Mouse (Mus musculus) midbrain, embryonic 12.5 days (tissue): ENCODE measurements around the gene Cacna1c. TPM values are rescaled to one million over a fixed set of nuclear protein-coding genes. Genes with fewer than 3 reads are reported as not detected.

Experiments used
- ATAC-seq: fragments of 200-750 bp; cut with Nextera tagmentation; 2 replicates; pipeline ENCODE4 v1.8.0; 2017; ENCODE audit warnings: low read depth, moderate TSS enrichment, moderate library complexity; ENCODE audit not compliant: low FRiP score
- H3K27ac ChIP-seq: fragments of 300-500 bp; sonication (generic); replicated peaks from 2 replicates; pipeline ENCODE4 v1.5.1; 2016; ENCODE audit warnings: mild to moderate bottlenecking
- H3K27me3 ChIP-seq: fragments of 300-500 bp; sonication (generic); 2 replicates; pipeline ENCODE4 v1.6.1; 2016; ENCODE audit warnings: mild to moderate bottlenecking
- H3K36me3 ChIP-seq: fragments of 300-500 bp; sonication (generic); 2 replicates; pipeline ENCODE4 v1.6.1; 2016
- H3K4me1 ChIP-seq: fragments of 300-500 bp; sonication (generic); 2 replicates; pipeline ENCODE4 v1.6.1; 2016
- H3K4me2 ChIP-seq: fragments of 300-500 bp; sonication (generic); replicated peaks from 2 replicates; pipeline ENCODE4 v1.6.1; 2016; ENCODE audit warnings: mild to moderate bottlenecking, moderate library complexity
- H3K4me3 ChIP-seq: fragments of 300-500 bp; sonication (generic); 2 replicates; pipeline ENCODE4 v1.5.1; 2016; ENCODE audit warnings: mild to moderate bottlenecking
- H3K9ac ChIP-seq: fragments of 300-500 bp; sonication (generic); replicated peaks from 2 replicates; pipeline ENCODE4 v1.6.1; 2016; ENCODE audit warnings: mild to moderate bottlenecking, moderate library complexity
- H3K9me3 ChIP-seq: fragments of 300-500 bp; sonication (generic); 2 replicates; pipeline ENCODE4 v1.6.1; 2016; ENCODE audit warnings: mild to moderate bottlenecking
- WGBS: fragments of 180-500 bp; shearing (Covaris S2); methylation state at CpG from one replicate; pipeline ENCODE4 v1.1.7; 2016; 5-methylcytosine and 5-hydroxymethylcytosine counted together
- polyA plus RNA-seq: library from polyadenylated mRNA; unstranded; fragments of >200 nt; fragmentation: Nextera tagmentation; extraction: Ambion mirVana; gene quantifications from 2 replicates; pipeline ENCODE4 v1.2.1, GENCODE M21; 2016

The Cacna1c gene
- polyA plus RNA-seq, 1 experiment from 2014 or later: 5.1 TPM

DNA sequence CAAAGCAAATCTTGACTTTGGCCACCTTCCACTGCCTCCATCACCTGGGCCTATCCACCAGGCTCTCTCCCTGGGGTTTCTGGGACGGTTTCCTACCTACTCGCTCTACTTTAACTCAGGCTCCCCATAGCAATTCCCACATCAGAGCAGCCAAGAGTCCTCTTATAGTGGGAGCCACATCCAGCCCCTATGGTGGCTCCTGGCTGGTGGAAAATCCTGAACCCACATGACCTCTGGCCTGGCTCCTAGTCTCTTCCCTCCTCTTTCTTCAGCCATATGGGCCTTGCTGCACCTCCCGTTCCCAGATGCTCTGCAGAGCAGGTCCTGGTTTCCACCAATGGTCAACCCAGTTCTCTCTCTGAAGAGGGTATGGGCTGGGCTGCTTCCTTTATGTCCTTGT, 506.8 kb downstream of the Cacna1c start:
- no peak for ATAC-seq
- no peak overlapping the region for H3K4me2 ChIP-seq

DNA sequence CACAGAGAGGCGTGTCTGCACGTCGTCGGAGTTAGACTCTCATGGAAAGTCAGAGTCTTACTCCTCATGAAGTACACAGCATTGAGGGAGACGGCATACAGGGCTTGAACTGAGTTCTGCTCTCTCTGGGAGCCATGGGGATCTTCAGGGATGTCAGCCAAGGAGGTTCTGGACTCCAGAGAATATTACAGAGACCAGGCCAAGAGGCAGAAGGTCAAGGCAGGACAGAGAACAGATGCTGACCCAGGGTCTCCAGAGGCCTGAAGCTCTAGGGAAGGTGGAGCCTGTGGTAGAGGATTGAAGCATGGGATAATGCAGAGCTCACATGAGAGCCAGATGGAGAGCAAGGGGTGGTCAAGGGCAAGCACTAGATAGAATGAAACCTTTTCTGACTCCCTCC, 507.4 kb downstream of the Cacna1c start:
- Histone ChIP-seq H3K4me2 (no peak overlapping the region), H3K4me1 (no peaks in the 10 kb centered on the region), H3K9ac (no peak overlapping the region), H3K27ac (no peak overlapping the region), H3K27me3 (no peaks in the 10 kb centered on the region), H3K36me3 (no peaks in the 10 kb centered on the region), H3K4me3 (no peak overlapping the region), H3K9me3 (no peaks in the 10 kb centered on the region)
- WGBS: 89% methylated on average over 5 of the region's 5 CpGs
- no peak for ATAC-seq

More for the DNA sequence above, 506.8 kb downstream of the Cacna1c start:
- no peak overlapping the region for H3K27ac ChIP-seq
- no peaks in the 10 kb centered on the region for H3K9me3 ChIP-seq
- H3K36me3 ChIP-seq: no peaks in the 10 kb centered on the region
- H3K4me1 ChIP-seq: no peaks in the 10 kb centered on the region
- no peak overlapping the region for H3K9ac ChIP-seq
- WGBS: 91% methylated on average over 3 of the region's 3 CpGs
- H3K4me3 ChIP-seq: no peak overlapping the region
- H3K27me3 ChIP-seq: no peaks in the 10 kb centered on the region

DNA sequence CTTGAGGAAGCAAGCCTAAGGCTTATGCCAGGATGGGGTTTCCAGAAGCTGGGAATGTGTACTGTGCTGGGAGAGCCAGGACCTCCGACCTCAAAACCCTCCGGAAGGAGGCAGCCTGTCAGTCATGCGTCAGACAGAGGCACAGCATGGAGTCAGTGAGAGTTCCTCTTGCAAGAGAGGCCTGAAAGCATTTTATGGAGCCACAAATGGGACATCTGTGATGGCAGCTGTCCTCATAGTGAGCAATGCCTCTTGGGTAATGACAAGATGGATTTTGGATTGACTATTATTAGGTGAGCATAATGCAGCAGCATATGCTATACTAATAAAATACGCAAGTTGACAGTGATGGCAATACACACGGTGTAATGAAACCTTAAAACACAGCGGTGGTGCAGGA, 515.4 kb downstream of the Cacna1c start:
- Histone ChIP-seq H3K4me1 (no peaks in the 10 kb centered on the region), H3K36me3 (no peaks in the 10 kb centered on the region), H3K9me3 (no peaks in the 10 kb centered on the region), H3K4me2 (no peak overlapping the region), H3K27me3 (no peaks in the 10 kb centered on the region), H3K27ac (no peak overlapping the region), H3K9ac (no peak overlapping the region), H3K4me3 (no peak overlapping the region)
- no peak for ATAC-seq
- 69% methylated on average over 6 of the region's 6 CpGs for WGBS

DNA sequence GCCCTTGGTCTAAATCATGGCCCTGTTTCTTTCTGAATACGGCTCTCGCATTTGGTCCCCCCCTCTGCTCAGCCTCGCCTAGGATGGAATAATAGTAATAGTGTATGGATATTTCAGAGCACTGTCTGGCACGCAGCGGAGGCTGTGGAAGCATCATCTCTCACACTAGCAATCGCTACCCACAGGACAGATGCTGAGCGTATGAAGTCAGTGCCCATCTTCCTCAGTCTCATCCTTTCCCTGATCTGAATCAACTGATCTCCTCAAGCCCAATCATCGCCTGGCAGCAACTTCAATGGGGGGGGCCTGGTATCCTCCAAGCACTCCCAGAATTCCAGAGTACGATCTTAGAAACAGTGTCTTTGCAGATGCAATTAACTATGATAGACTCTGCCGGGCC, 518.2 kb downstream of the Cacna1c start:
- no peaks in the 10 kb centered on the region for H3K9me3 ChIP-seq
- H3K9ac ChIP-seq: no peak overlapping the region
- H3K36me3 ChIP-seq: no peaks in the 10 kb centered on the region
- no peak overlapping the region for H3K4me2 ChIP-seq
- H3K4me1 ChIP-seq: no peaks in the 10 kb centered on the region
- H3K4me3 ChIP-seq: no peak overlapping the region
- no peaks in the 10 kb centered on the region for H3K27me3 ChIP-seq
- no peak for ATAC-seq
- H3K27ac ChIP-seq: no peak overlapping the region
- WGBS: 91% methylated on average over 10 of the region's 10 CpGs

DNA sequence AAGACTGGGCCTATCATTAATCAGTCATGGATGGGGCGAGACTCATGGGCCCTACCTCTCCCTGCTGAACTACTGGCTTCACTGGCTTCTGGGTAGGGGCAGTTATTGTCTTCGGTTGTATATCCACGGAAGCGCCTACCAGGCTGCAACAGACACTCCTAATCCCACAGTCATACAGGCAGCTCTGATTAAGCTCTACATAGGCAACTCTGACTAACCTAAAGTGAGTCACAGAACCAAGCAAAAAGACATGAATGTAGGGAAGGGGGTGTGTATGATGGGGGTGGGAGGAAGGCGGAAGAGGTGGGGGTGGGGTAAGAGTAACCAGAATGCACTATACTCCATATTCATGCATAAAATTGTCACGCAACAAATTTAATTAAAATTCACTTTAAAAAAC, 518.9 kb downstream of the Cacna1c start:
- H3K27me3 ChIP-seq: no peaks in the 10 kb centered on the region
- H3K4me1 ChIP-seq: no peaks in the 10 kb centered on the region
- H3K4me2 ChIP-seq: no peak overlapping the region
- WGBS: 90% methylated on average over 6 of the region's 6 CpGs
- no peaks in the 10 kb centered on the region for H3K9me3 ChIP-seq
- H3K9ac ChIP-seq: no peak overlapping the region
- no peak overlapping the region for H3K4me3 ChIP-seq
- no peak for ATAC-seq
- H3K36me3 ChIP-seq: no peaks in the 10 kb centered on the region
- H3K27ac ChIP-seq: no peak overlapping the region

DNA sequence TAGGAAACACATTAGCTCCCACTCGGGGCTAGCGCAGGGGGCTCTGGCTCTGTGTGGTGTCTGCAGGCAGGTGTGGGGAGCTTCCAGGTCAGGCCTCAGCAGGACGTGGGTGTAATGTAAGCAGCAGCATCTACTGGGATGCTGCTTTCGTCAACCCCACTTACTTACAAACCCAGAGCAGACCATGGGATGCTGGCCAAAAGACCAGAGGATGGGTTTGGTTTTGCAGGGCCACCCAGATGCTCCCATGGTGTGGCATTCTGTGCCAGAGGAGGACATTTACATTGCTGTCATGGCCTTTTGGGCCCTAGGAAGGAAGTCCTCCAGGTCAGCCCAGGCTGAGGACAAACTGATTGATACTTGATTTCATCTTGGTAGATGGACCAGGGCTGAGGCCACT, 521.4 kb downstream of the Cacna1c start:
- H3K9me3 ChIP-seq: no peaks in the 10 kb centered on the region
- H3K36me3 ChIP-seq: no peaks in the 10 kb centered on the region
- no peak overlapping the region for H3K4me2 ChIP-seq
- no peak overlapping the region for H3K4me3 ChIP-seq
- H3K9ac ChIP-seq: no peak overlapping the region
- WGBS: 84% methylated on average over 4 of the region's 4 CpGs
- H3K4me1 ChIP-seq: no peaks in the 10 kb centered on the region
- no peak for ATAC-seq
- no peaks in the 10 kb centered on the region for H3K27me3 ChIP-seq
- H3K27ac ChIP-seq: no peak overlapping the region

DNA sequence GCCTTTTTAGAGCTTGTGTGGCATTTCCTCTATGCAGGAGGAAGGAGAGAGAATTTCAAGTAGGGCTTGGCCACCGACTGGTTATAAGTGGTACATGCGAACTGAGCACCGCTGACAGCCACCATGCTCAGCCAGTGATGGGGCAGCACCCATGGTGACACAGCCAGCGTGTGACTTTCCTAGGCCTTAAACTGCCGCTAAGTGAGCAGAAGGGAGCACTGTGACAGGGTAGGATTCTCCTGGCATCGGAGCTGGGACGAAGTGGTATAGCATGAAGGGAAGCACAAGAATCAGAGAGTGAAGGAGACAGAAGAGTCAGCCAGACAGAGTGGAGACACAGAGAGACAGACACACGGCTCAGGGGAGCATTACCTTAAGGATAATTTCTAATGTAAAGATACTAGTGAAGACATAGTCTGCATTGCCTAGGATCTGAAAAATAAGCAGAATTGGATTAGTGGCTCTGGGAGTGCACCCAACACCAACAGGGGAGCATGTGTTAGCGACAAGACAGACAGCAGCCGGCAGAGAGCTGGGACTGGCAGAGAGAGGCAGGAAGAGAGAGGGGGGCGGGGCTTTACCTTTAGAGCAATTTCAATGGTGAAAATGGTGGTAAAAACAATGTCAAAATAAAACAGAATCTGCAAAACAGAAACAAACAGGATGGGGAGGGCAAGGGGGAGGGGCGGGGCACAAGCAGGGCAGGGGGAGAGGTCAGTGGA, 522.1 kb downstream of the Cacna1c start:
- ATAC-seq: no peak
- Histone ChIP-seq H3K27ac (no peak overlapping the region), H3K36me3 (no peaks in the 10 kb centered on the region), H3K4me3 (no peak overlapping the region), H3K4me1 (no peaks in the 10 kb centered on the region), H3K9me3 (no peaks in the 10 kb centered on the region), H3K9ac (no peak overlapping the region), H3K4me2 (no peak overlapping the region), H3K27me3 (no peaks in the 10 kb centered on the region)
- 78% methylated on average over 12 of the region's 12 CpGs for WGBS

DNA sequence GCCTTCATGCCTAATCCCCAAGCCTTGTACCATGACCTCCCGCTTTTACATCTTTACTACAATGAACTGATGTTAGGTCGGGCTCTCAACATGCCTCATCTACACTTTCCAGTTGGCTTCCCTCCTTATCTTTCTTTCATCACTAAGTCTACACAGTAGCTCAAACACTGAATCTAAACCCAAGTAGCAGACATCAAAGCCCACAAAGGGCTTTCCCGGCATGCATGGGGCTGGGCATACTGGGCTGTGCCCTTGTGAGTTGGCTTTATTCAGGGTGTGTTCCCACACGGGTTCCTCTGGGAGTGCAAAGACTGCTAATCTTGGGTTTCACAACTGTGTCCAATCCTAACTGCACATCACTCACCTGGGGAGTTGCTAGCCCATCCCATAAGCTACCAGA, 542.9 kb downstream of the Cacna1c start:
- no peak overlapping the region for H3K4me2 ChIP-seq
- no peak overlapping the region for H3K9ac ChIP-seq
- no peaks in the 10 kb centered on the region for H3K36me3 ChIP-seq
- H3K4me1 ChIP-seq: no peaks in the 10 kb centered on the region
- 80% methylated on average over 4 of the region's 4 CpGs for WGBS
- ATAC-seq: no peak
- H3K4me3 ChIP-seq: no peak overlapping the region
- H3K9me3 ChIP-seq: no peaks in the 10 kb centered on the region
- H3K27ac ChIP-seq: no peak overlapping the region
- H3K27me3 ChIP-seq: no peaks in the 10 kb centered on the region

DNA sequence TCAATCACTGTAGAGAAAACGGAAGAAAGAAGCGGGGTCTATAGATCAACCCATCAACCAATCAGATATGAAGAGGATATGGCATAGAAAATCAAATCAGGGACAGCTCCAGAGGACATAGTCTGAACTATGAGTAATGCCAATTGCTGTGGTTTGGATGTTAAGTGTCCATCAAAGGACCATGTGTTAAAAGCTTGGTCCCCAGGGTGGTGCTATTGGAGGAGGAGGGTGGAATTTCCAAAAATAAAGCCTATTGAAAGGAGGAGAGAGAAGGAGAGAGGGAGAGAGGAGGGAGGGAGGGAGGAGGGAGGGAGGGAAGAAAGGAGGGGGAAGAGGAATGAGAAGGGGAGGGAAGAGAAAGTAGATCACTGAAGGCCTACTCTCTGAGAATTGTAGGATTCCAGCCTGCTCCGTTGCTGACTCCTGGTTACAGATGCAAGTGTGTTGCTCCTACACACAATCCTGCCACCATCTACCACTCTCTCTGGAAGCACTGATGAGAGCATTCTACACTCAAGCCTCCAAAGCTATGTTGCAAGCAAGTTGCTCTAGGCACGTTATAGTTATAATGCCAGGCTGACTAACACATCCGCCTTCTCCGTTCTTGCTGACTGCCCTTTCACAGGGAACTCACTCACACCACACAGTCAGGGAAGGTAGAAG, 547.0 kb downstream of the Cacna1c start:
- Histone ChIP-seq H3K4me3 (no peak overlapping the region), H3K9ac (no peak overlapping the region), H3K27me3 (no peaks in the 10 kb centered on the region; the same call in 1 of the 2 replicates), H3K36me3 (no peaks in the 10 kb centered on the region), H3K4me2 (no peak overlapping the region), H3K27ac (no peak overlapping the region), H3K4me1 (no peaks in the 10 kb centered on the region), H3K9me3 (no peaks in the 10 kb centered on the region)
- ATAC-seq: no peak
- 95% methylated on average over 6 of the region's 6 CpGs for WGBS

DNA sequence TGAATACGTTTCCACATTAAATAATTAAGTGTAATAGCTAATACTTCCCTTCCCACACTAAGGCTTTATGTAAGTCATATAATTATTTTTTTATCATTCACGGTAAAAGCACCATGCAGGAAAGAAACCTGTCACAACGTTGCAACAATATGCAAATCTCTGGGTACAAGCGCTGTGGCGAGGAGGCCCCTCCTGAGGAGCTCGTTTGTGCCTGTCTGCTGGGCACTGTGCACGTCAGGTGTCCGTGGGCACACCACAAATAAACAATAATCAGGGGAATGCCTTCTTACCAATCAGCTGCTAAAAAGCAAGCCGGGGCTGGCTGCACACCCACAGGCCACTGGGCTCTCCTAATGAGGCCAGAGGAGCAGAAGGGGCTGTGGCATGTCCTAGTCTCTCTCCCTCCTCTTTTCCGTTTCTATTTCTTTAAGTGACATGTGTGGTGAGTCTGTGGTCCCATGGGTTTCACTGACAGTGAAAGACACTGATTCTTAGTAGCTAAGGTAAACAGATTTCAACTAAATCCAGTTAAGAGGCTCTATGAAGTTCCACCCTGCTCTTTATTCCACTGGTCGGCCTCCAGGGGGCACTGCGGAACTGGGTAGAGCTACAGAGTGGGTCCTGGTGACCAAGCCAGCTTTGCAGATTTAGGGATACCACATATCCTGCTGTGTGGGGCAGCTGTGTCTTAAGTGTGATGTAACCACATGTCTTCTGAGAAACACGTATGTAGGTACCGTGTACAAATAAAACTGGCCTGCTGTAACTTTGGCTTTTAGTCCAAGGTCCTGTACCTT, 549.8 kb downstream of the Cacna1c start:
- Histone ChIP-seq H3K27ac (no peak overlapping the region), H3K9me3 (no peaks in the 10 kb centered on the region), H3K27me3 (no peaks in the 10 kb centered on the region; the same call in 1 of the 2 replicates), H3K9ac (no peak overlapping the region), H3K4me2 (no peak overlapping the region), H3K4me1 (no peaks in the 10 kb centered on the region), H3K36me3 (no peaks in the 10 kb centered on the region), H3K4me3 (no peak overlapping the region)
- 47% methylated on average over 14 of the region's 14 CpGs for WGBS
- peak; percentile 58 for ATAC-seq

DNA sequence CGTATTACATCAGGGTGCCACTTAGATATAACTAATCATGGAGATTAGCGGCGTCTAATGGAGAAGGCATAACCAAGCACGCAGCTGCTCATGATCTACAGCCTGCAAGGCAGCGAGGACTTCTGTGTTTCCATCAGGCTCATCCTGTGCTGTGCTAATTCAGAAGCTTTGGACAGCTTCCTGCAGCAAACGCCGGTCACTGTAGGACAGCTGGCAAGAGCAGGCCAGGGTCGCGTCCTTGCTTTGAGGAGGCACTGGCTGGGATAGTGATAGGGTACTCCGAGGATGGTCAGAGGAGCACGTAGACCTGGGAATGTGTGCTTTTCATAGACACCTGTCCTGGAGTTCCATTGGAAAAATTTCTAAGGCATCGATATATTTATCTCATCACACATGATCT, 551.4 kb downstream of the Cacna1c start:
- ATAC-seq: no peak
- H3K4me2 ChIP-seq: no peak overlapping the region
- H3K9me3 ChIP-seq: no peaks in the 10 kb centered on the region
- no peak overlapping the region for H3K27ac ChIP-seq
- H3K36me3 ChIP-seq: no peaks in the 10 kb centered on the region
- no peak overlapping the region for H3K4me3 ChIP-seq
- no peak overlapping the region for H3K9ac ChIP-seq
- no peaks in the 10 kb centered on the region; the same call in 1 of the 2 replicates for H3K27me3 ChIP-seq
- H3K4me1 ChIP-seq: no peaks in the 10 kb centered on the region
- 90% methylated on average over 12 of the region's 12 CpGs for WGBS

DNA sequence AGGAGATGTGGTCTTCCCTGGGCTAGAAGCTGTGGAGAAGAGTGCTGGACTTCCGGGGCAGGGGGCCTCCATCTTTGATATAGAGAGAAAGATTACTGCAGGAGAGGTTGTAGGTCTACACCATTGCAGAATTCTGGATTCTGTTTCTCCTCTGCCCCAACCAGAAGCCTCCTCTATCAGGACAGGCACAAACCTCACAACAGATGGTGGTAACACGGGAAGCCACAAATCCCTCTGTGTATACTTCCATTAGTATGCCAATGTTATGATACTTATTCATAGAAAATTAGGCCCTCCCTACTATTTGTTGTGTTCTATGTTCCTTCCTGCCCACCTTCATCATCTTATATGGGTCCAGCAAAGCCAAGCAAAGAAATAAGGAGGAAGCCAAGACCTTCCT, 552.7 kb downstream of the Cacna1c start:
- no peak overlapping the region for H3K4me3 ChIP-seq
- no peak overlapping the region for H3K4me2 ChIP-seq
- H3K27ac ChIP-seq: no peak overlapping the region
- no peaks in the 10 kb centered on the region; the same call in 1 of the 2 replicates for H3K27me3 ChIP-seq
- no peaks in the 10 kb centered on the region for H3K36me3 ChIP-seq
- 92% methylated on average over 2 of the region's 2 CpGs for WGBS
- H3K4me1 ChIP-seq: no peaks in the 10 kb centered on the region
- H3K9me3 ChIP-seq: no peaks in the 10 kb centered on the region
- H3K9ac ChIP-seq: no peak overlapping the region
- ATAC-seq: no peak
